Mouse (Mus musculus): ENCODE data around the gene Gm20458. TPM values are rescaled to one million over a fixed set of nuclear protein-coding genes. Genes with fewer than 3 reads are reported as not detected.
A peak's percentile ranks its signal among the peaks of the same experiment; 100 is the strongest.

Gene Gm20458
- polyA plus RNA-seq, 1 experiment from 2014 or later: 23.3 TPM

GRCm38 (mm10) chr2:164421306-164421705 is 39.5 kb upstream of the Gm20458 start:
- Histone ChIP-seq H3K9me3 (replicated peaks; ENCODE audit: low read length) (no peaks in the 10 kb centered on the region), H3K4me2 (ENCODE audit: low read length) (no peak overlapping the region), H3K27ac (no peak overlapping the region), H3K9ac (ENCODE audit: low read depth, low read length) (no peak overlapping the region), H3K36me3 (ENCODE audit: insufficient read depth, low read length) (peaks cover 28% of the 10 kb centered on the region), H3K27me3 (ENCODE audit: insufficient read depth, low read length) (no peaks in the 10 kb centered on the region), H3K4me3 (replicated peaks; ENCODE audit: low read depth, low read length) (no peak overlapping the region), H3K4me1 (replicated peaks; ENCODE audit: insufficient read depth, low read length) (no peaks in the 10 kb centered on the region)
- no peak for DNase-seq (ENCODE audit: low spot score)
- 89% methylated on average over 7 of the region's 7 CpGs for WGBS
- ATAC-seq (replicated peaks; ENCODE audit: low FRiP score, low read depth): no peak
- no peak for TF ChIP-seq CTCF (IDR thresholded peaks at IDR 0.05; ENCODE audit: low read depth)

GRCm38 (mm10) chr2:164421979-164422378 is 38.8 kb upstream of the Gm20458 start:
- Histone ChIP-seq H3K36me3 (ENCODE audit: insufficient read depth, low read length) (peaks cover 28% of the 10 kb centered on the region), H3K4me1 (replicated peaks; ENCODE audit: insufficient read depth, low read length) (no peaks in the 10 kb centered on the region), H3K9ac (ENCODE audit: low read depth, low read length) (no peak overlapping the region), H3K4me3 (replicated peaks; ENCODE audit: low read depth, low read length) (no peak overlapping the region), H3K9me3 (replicated peaks; ENCODE audit: low read length) (no peaks in the 10 kb centered on the region), H3K27me3 (ENCODE audit: insufficient read depth, low read length) (no peaks in the 10 kb centered on the region), H3K4me2 (ENCODE audit: low read length) (no peak overlapping the region), H3K27ac (peak overlapping the region; percentile 1; the same call in 1 of the 2 replicates)
- 67% methylated on average over 8 of the region's 8 CpGs for WGBS
- TF ChIP-seq CTCF (IDR thresholded peaks at IDR 0.05; ENCODE audit: low read depth): no peak
- no peak for ATAC-seq (replicated peaks; ENCODE audit: low FRiP score, low read depth)
- DNase-seq (ENCODE audit: low spot score): no peak

- H3K4me1 ChIP-seq (replicated peaks; ENCODE audit: insufficient read depth, low read length): no peaks in the 10 kb centered on the region
- no peak overlapping the region for H3K4me2 ChIP-seq (ENCODE audit: low read length)
- H3K9ac ChIP-seq (ENCODE audit: low read depth, low read length): no peak overlapping the region
- no peak for DNase-seq (ENCODE audit: low spot score)
- H3K4me3 ChIP-seq (replicated peaks; ENCODE audit: low read depth, low read length): no peak overlapping the region
- H3K9me3 ChIP-seq (replicated peaks; ENCODE audit: low read length): no peaks in the 10 kb centered on the region
- WGBS: 81% methylated on average over 15 of the region's 15 CpGs
- ATAC-seq (replicated peaks; ENCODE audit: low FRiP score, low read depth): peak; percentile 23; the same call in 1 of the 2 replicates
- TF ChIP-seq CTCF (IDR thresholded peaks at IDR 0.05; ENCODE audit: low read depth): no peak
- H3K27ac ChIP-seq: 0 out of 2 replicates have a peak overlapping the region, but pooled peaks have one; percentile 1
- H3K36me3 ChIP-seq (ENCODE audit: insufficient read depth, low read length): peaks cover 30% of the 10 kb centered on the region
- H3K27me3 ChIP-seq (ENCODE audit: insufficient read depth, low read length): no peaks in the 10 kb centered on the region
Observed at GRCm38 (mm10) chr2:164422675-164423393, 37.9 kb upstream of the Gm20458 start.

- Histone ChIP-seq H3K9ac (ENCODE audit: low read depth, low read length) (no peak overlapping the region), H3K9me3 (replicated peaks; ENCODE audit: low read length) (no peaks in the 10 kb centered on the region), H3K4me2 (ENCODE audit: low read length) (no peak overlapping the region), H3K4me1 (replicated peaks; ENCODE audit: insufficient read depth, low read length) (no peaks in the 10 kb centered on the region), H3K27me3 (ENCODE audit: insufficient read depth, low read length) (no peaks in the 10 kb centered on the region), H3K27ac (no peak overlapping the region), H3K36me3 (ENCODE audit: insufficient read depth, low read length) (peaks cover 34% of the 10 kb centered on the region), H3K4me3 (replicated peaks; ENCODE audit: low read depth, low read length) (no peak overlapping the region)
- DNase-seq (ENCODE audit: low spot score) (no peak), ATAC-seq (replicated peaks; ENCODE audit: low FRiP score, low read depth) (no peak)
- TF ChIP-seq CTCF (IDR thresholded peaks at IDR 0.05; ENCODE audit: low read depth): no peak
- 65% methylated on average over 11 of the region's 11 CpGs for WGBS
Observed at GRCm38 (mm10) chr2:164423464-164423863, 37.3 kb upstream of the Gm20458 start.

GRCm38 (mm10) chr2:164424406-164424805 is 36.4 kb upstream of the Gm20458 start:
- Histone ChIP-seq H3K4me2 (ENCODE audit: low read length) (no peak overlapping the region), H3K36me3 (ENCODE audit: insufficient read depth, low read length) (peaks cover 37% of the 10 kb centered on the region), H3K27me3 (ENCODE audit: insufficient read depth, low read length) (no peaks in the 10 kb centered on the region), H3K4me1 (replicated peaks; ENCODE audit: insufficient read depth, low read length) (no peaks in the 10 kb centered on the region), H3K9ac (ENCODE audit: low read depth, low read length) (no peak overlapping the region), H3K9me3 (replicated peaks; ENCODE audit: low read length) (no peaks in the 10 kb centered on the region), H3K27ac (no peak overlapping the region; the same call in 1 of the 2 replicates), H3K4me3 (replicated peaks; ENCODE audit: low read depth, low read length) (no peak overlapping the region)
- 88% methylated on average over 8 of the region's 8 CpGs for WGBS
- ATAC-seq (replicated peaks; ENCODE audit: low FRiP score, low read depth) (no peak), DNase-seq (ENCODE audit: low spot score) (no peak)
- TF ChIP-seq CTCF (IDR thresholded peaks at IDR 0.05; ENCODE audit: low read depth): no peak

- Histone ChIP-seq H3K9me3 (replicated peaks; ENCODE audit: low read length) (no peaks in the 10 kb centered on the region), H3K4me1 (replicated peaks; ENCODE audit: insufficient read depth, low read length) (0 out of 2 replicates have a peak, but pooled peaks cover 2% of the 10 kb centered on the region), H3K36me3 (ENCODE audit: insufficient read depth, low read length) (peaks cover 40% of the 10 kb centered on the region), H3K27ac (no peak overlapping the region), H3K4me3 (replicated peaks; ENCODE audit: low read depth, low read length) (no peak overlapping the region), H3K4me2 (ENCODE audit: low read length) (no peak overlapping the region), H3K27me3 (ENCODE audit: insufficient read depth, low read length) (no peaks in the 10 kb centered on the region), H3K9ac (ENCODE audit: low read depth, low read length) (no peak overlapping the region)
- WGBS: 84% methylated on average over 5 of the region's 5 CpGs
- ATAC-seq (replicated peaks; ENCODE audit: low FRiP score, low read depth): no peak
- no peak for TF ChIP-seq CTCF (IDR thresholded peaks at IDR 0.05; ENCODE audit: low read depth)
- no peak for DNase-seq (ENCODE audit: low spot score)
Observed at GRCm38 (mm10) chr2:164425401-164425800, 35.4 kb upstream of the Gm20458 start.

Data from kidney, postnatal 0 days (tissue).